Mouse (Mus musculus) T-helper 2 cell (primary cell): ENCODE data around the gene Tbca.

Experiments used
- in situ Hi-C: fragments of 300-600 bp; cut with MboI, MseI; formaldehyde crosslinking; loops from one replicate; pipeline ENCODE4 v1.15.1; 2025; ENCODE audit warnings: high pct_unique_total_duplicates

The Tbca gene

GRCm38 (mm10) chr13:94788771-94789649, at the start of gene Tbca:
Tbca (plus strand) TSS chr13:94788910.
- in situ Hi-C loops: no loop called here

- in situ Hi-C loops: no loop called here
These were observed 43.5 kb upstream of the Tbca start for GRCm38 (mm10) chr13:94745176-94745575.

GRCm38 (mm10) chr13:94765852-94766251, 22.9 kb upstream of the Tbca start:
- in situ Hi-C loops: loop anchor here (25.0 kb wide), 1 partner anchor 1004 kb away; the partner anchor contains the start of gene Arsb

- in situ Hi-C loops: loop anchor here (25.0 kb wide), 1 partner anchor 1006 kb away; the partner anchor contains the start of gene Arsb
These were observed 20.1 kb upstream of the Tbca start for GRCm38 (mm10) chr13:94768460-94769154.

- in situ Hi-C loops: loop anchor here (25.0 kb wide), 1 partner anchor 1007 kb away; the partner anchor contains the start of gene Arsb
These were observed 19.6 kb upstream of the Tbca start for GRCm38 (mm10) chr13:94769155-94769470.

- in situ Hi-C loops: no loop called here
These were observed 1.8 kb upstream of the Tbca start for GRCm38 (mm10) chr13:94786866-94787265.

GRCm38 (mm10) chr13:94794689-94795088, 6.0 kb downstream of the Tbca start:
- in situ Hi-C loops: no loop called here

- in situ Hi-C loops: no loop called here
These were observed 14.9 kb downstream of the Tbca start for GRCm38 (mm10) chr13:94803480-94804057.

- in situ Hi-C loops: no loop called here
These were observed 17.8 kb downstream of the Tbca start for GRCm38 (mm10) chr13:94806315-94807179.

- in situ Hi-C loops: no loop called here
These were observed 19.9 kb downstream of the Tbca start for GRCm38 (mm10) chr13:94808596-94808995.

GRCm38 (mm10) chr13:94809724-94810123, 21.0 kb downstream of the Tbca start:
- in situ Hi-C loops: no loop called here

- in situ Hi-C loops: no loop called here
These were observed 22.7 kb downstream of the Tbca start for GRCm38 (mm10) chr13:94811451-94811850.

- in situ Hi-C loops: no loop called here
These were observed 25.1 kb downstream of the Tbca start for GRCm38 (mm10) chr13:94813770-94814169.

- in situ Hi-C loops: no loop called here
These were observed 31.8 kb downstream of the Tbca start for GRCm38 (mm10) chr13:94820516-94820915.

GRCm38 (mm10) chr13:94820956-94821355, 32.2 kb downstream of the Tbca start:
- in situ Hi-C loops: no loop called here

GRCm38 (mm10) chr13:94826389-94826788, 37.7 kb downstream of the Tbca start:
- in situ Hi-C loops: no loop called here

- in situ Hi-C loops: no loop called here
These were observed 38.3 kb downstream of the Tbca start for GRCm38 (mm10) chr13:94826986-94827385.

GRCm38 (mm10) chr13:94827847-94828246, 39.1 kb downstream of the Tbca start:
- in situ Hi-C loops: no loop called here

- in situ Hi-C loops: no loop called here
These were observed 49.5 kb downstream of the Tbca start for GRCm38 (mm10) chr13:94838047-94838720.

GRCm38 (mm10) chr13:94838756-94839337, 50.1 kb downstream of the Tbca start:
- in situ Hi-C loops: no loop called here
